Mouse (Mus musculus): Measurements from ENCODE around the gene Taf1b. TPM values are rescaled to one million over a fixed set of nuclear protein-coding genes. Genes with fewer than 3 reads are reported as not detected.
"Not testable (repeated sequence)": the region's sequence is repeated elsewhere in the genome, so short reads cannot be mapped to it uniquely, and the experiment has no call there.

Gene Taf1b
- 16.9 and 18.6 TPM in 2 replicates for polyA plus RNA-seq (2015; fragmentation: Nextera tagmentation; extraction: Ambion mirVana)

GRCm38 (mm10) chr12:24498150-24498840 lies at the start of gene Taf1b:
Taf1b (plus strand) TSS chr12:24498359.
- DNase-seq (ENCODE audit: low spot score) (peak; percentile 80), ATAC-seq (peak; percentile 92)
- Histone ChIP-seq H3K27me3 (replicated peaks; ENCODE audit: insufficient read depth, low read length) (no peaks in the 10 kb centered on the region), H3K4me3 (ENCODE audit: low read depth, low read length) (peak within 1 kb of the TSS; percentile 77), H3K9ac (replicated peaks; ENCODE audit: low read depth) (peak within 1 kb of the TSS; percentile 51), H3K4me2 (replicated peaks; ENCODE audit: low read depth, low read length) (peak within 1 kb of the TSS; percentile 59), H3K9me3 (ENCODE audit: low read length) (no peaks in the 10 kb centered on the region), H3K27ac (ENCODE audit: low read length) (peak within 1 kb of the TSS; percentile 20), H3K36me3 (ENCODE audit: insufficient read depth, low read length) (no peaks in the 10 kb centered on the region), H3K4me1 (ENCODE audit: insufficient read depth, low read depth, low read length) (no peaks in the 10 kb centered on the region)
- TF ChIP-seq CTCF (IDR thresholded peaks at IDR 0.05) = 0 out of 2 replicates have a peak, but pooled peaks have one; percentile 3
- TF ChIP-seq EP300 (IDR thresholded peaks at IDR 0.05) = no peak
- 7% methylated on average over 28 of the region's 31 CpGs for WGBS

DNA sequence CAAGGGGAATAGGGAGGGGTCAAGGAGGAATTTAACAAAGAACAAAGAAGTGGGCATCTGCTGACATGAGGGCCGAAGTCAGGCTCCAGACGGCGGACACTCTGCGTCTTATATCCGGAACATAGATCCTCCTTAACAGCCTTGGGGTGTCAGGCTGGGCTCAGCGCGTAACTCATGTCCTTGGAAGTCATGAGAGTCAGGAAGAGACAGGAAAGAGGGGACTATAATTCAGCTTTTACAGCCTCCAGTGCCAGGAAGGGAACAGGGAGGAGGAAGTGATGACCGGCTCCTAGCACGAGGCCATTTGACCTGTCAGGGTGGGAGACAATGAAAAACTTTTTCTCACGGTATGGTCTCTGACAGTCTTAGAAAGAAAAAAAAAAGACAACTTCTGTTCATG lies 37.8 kb upstream of the Taf1b start:
- ATAC-seq (no peak), DNase-seq (ENCODE audit: low spot score) (no peak)
- H3K9ac ChIP-seq (replicated peaks; ENCODE audit: low read depth) = no peak overlapping the region
- H3K4me1 ChIP-seq (ENCODE audit: insufficient read depth, low read depth, low read length) = no peaks in the 10 kb centered on the region
- H3K27me3 ChIP-seq (replicated peaks; ENCODE audit: insufficient read depth, low read length) = no peaks in the 10 kb centered on the region
- H3K4me2 ChIP-seq (replicated peaks; ENCODE audit: low read depth, low read length) = no peak overlapping the region
- no peak overlapping the region for H3K4me3 ChIP-seq (ENCODE audit: low read depth, low read length)
- TF ChIP-seq CTCF (IDR thresholded peaks at IDR 0.05) (no peak), EP300 (IDR thresholded peaks at IDR 0.05) (no peak)
- no peak overlapping the region for H3K27ac ChIP-seq (ENCODE audit: low read length)
- H3K9me3 ChIP-seq (ENCODE audit: low read length) = no peaks in the 10 kb centered on the region
- no peaks in the 10 kb centered on the region for H3K36me3 ChIP-seq (ENCODE audit: insufficient read depth, low read length)
- 82% methylated on average over 10 of the region's 10 CpGs for WGBS

DNA sequence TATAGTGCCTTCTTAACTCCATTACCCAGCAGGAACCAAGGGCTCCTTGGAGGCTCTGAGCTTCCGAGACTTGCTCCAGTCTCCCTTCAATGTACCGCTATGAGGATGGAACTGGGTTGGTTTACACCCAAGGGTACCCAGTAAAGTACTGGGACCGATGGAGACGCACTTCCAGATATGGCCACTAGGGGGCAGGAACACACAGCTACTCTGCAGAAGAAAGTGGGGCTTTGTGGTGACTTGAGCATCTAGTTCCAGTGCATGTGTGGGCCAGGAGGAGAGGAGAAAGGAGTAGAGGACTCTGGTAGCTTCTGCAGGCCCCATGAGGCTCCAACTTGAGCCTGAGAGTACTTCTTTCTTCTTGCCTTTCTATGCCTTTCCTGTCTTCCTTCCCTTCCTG lies 36.0 kb upstream of the Taf1b start:
- H3K4me3 ChIP-seq (ENCODE audit: low read depth, low read length); H3K4me2 ChIP-seq (replicated peaks; ENCODE audit: low read depth, low read length); H3K27ac ChIP-seq (ENCODE audit: low read length); DNase-seq (ENCODE audit: low spot score); H3K9me3 ChIP-seq (ENCODE audit: low read length); H3K9ac ChIP-seq (replicated peaks; ENCODE audit: low read depth); ATAC-seq; H3K27me3 ChIP-seq (replicated peaks; ENCODE audit: insufficient read depth, low read length); H3K4me1 ChIP-seq (ENCODE audit: insufficient read depth, low read depth, low read length); H3K36me3 ChIP-seq (ENCODE audit: insufficient read depth, low read length): not testable (repeated sequence)
- TF ChIP-seq CTCF (IDR thresholded peaks at IDR 0.05) = peak; percentile 69
- WGBS = 38% methylated on average over 4 of the region's 4 CpGs

- not testable (repeated sequence) for H3K4me2 ChIP-seq (replicated peaks; ENCODE audit: low read depth, low read length); H3K4me1 ChIP-seq (ENCODE audit: insufficient read depth, low read depth, low read length); H3K9me3 ChIP-seq (ENCODE audit: low read length); H3K4me3 ChIP-seq (ENCODE audit: low read depth, low read length); H3K36me3 ChIP-seq (ENCODE audit: insufficient read depth, low read length); H3K27ac ChIP-seq (ENCODE audit: low read length); H3K9ac ChIP-seq (replicated peaks; ENCODE audit: low read depth); H3K27me3 ChIP-seq (replicated peaks; ENCODE audit: insufficient read depth, low read length)
- peak; percentile 52 for ATAC-seq
- WGBS = 68% methylated on average over 6 of the region's 6 CpGs
- DNase-seq (ENCODE audit: low spot score) = peak; percentile 14
These were observed 34.7 kb upstream of the Taf1b start for GRCm38 (mm10) chr12:24463490-24463889.

GRCm38 (mm10) chr12:24468966-24469365 lies 29.2 kb upstream of the Taf1b start:
- no peak for ATAC-seq
- Histone ChIP-seq H3K4me1 (ENCODE audit: insufficient read depth, low read depth, low read length) (no peaks in the 10 kb centered on the region), H3K36me3 (ENCODE audit: insufficient read depth, low read length) (no peaks in the 10 kb centered on the region), H3K9me3 (ENCODE audit: low read length) (no peaks in the 10 kb centered on the region), H3K4me3 (ENCODE audit: low read depth, low read length) (no peak overlapping the region), H3K27me3 (replicated peaks; ENCODE audit: insufficient read depth, low read length) (no peaks in the 10 kb centered on the region), H3K27ac (ENCODE audit: low read length) (no peak overlapping the region), H3K9ac (replicated peaks; ENCODE audit: low read depth) (no peak overlapping the region), H3K4me2 (replicated peaks; ENCODE audit: low read depth, low read length) (no peak overlapping the region)
- TF ChIP-seq CTCF (IDR thresholded peaks at IDR 0.05) (no peak), EP300 (IDR thresholded peaks at IDR 0.05) (no peak)
- WGBS = 66% methylated on average over 2 of the region's 2 CpGs
- no peak for DNase-seq (ENCODE audit: low spot score)

DNA sequence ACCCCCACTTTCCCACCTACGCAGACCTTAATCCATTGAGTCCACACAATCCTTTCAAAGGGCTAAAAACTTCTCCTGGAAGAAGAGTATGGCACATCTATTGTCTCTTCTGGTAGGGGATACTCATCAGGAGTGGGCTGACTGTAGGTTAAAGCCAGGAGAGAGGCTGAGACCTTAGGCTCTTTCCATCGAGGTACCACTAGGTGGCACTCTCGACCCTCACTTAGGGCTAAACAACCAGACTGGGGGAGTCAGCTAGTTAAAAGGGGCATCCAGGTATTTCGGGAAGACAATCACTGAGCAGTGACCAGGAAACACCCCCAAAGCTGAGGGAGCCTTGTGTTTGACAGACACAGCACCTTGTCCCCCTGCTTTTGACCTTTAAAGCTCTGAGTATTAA lies 27.2 kb upstream of the Taf1b start:
- H3K4me2 ChIP-seq (replicated peaks; ENCODE audit: low read depth, low read length) = no peak overlapping the region
- H3K4me3 ChIP-seq (ENCODE audit: low read depth, low read length) = no peak overlapping the region
- H3K4me1 ChIP-seq (ENCODE audit: insufficient read depth, low read depth, low read length) = no peaks in the 10 kb centered on the region
- TF ChIP-seq EP300 (IDR thresholded peaks at IDR 0.05) = no peak
- peak; percentile 87 for TF ChIP-seq CTCF (IDR thresholded peaks at IDR 0.05)
- DNase-seq (ENCODE audit: low spot score) (peak; percentile 65), ATAC-seq (no peak; the same call in 1 of the 2 replicates)
- H3K9ac ChIP-seq (replicated peaks; ENCODE audit: low read depth) = no peak overlapping the region
- H3K27ac ChIP-seq (ENCODE audit: low read length) = no peak overlapping the region
- whole genome bisulfite sequencing = 11% methylated on average over 4 of the region's 4 CpGs
- H3K36me3 ChIP-seq (ENCODE audit: insufficient read depth, low read length) = no peaks in the 10 kb centered on the region
- no peaks in the 10 kb centered on the region for H3K27me3 ChIP-seq (replicated peaks; ENCODE audit: insufficient read depth, low read length)
- H3K9me3 ChIP-seq (ENCODE audit: low read length) = no peaks in the 10 kb centered on the region

Measured in lung, postnatal 0 days (tissue).